ENCODE assay signal across 10 mouse cellular contexts in the genomic region with DNA sequence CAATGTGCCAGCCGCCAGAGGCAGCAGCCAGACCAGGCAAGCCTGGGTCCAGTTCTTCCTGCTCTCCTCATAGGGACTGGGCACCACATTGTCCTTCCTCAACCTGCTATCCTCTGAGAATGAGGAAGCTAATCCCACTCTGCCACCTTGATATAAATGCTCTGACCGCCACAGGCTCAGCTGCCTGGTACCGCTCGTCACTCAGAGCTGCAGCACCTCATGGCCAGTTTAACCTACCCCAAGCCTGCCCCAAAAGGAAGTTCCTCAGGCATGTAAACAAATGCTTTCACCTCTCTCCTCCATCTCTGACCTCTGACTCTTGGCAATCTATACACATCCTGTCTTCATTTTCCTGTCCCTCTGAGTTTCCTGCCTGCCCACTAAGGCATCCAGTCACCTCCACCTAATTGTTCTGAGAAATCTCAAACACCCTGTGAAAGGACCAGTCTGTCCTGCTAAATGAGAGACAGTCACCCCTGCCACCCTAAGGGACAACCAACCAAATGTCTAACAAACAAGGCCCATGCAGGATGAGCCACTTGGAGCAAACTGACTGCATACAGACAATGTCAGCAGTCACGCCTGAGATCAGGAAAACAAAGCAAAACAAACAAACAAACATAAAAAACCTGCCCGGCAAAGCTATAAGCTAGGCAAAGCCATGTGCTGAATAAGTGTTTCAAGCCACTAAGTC. TPM values are rescaled to one million over a fixed set of nuclear protein-coding genes. Genes with fewer than 3 reads are reported as not detected.
A peak's percentile ranks its signal among the peaks of the same experiment; 100 is the strongest.
DNase-seq lines count a peak whose midpoint lies in the region; ATAC-seq and TF ChIP-seq lines count a peak whose summit lies in the region.
"Had no signal": no experiment of that assay in that cellular context is flagged by ENCODE, and none has a peak within 500 bp of the region (broad histone marks: within the 10 kb centered on the region; RNA-seq: fewer than 3 reads in every experiment).

No protein-coding gene starts in this region.

- no peak for TF ChIP-seq POLR2A in bone marrow macrophage, adult 2 months (IDR thresholded peaks at IDR 0.05; ENCODE audit: borderline replicate concordance, low read depth, low read length)

- no peak for DNase-seq in hindbrain, embryonic 10.5 days (ENCODE audit: low spot score)
- DNase-seq in ovary, adult 18-20 months (ENCODE audit: low spot score), result no peak
- DNase-seq in ovary, postnatal 36 days (ENCODE audit: low spot score), result no peak
- no peak for DNase-seq in urinary bladder, postnatal 36 days (ENCODE audit: low spot score in 2 of 2)

- no peaks in the 10 kb centered on the region; the same call in 1 of the 2 replicates for H3K36me3 ChIP-seq in hindbrain, embryonic 10.5 days
- H3K36me3 ChIP-seq in hindbrain, embryonic 16.5 days (ENCODE audit: control insufficient read depth, insufficient read depth, low read length), result peaks cover 4% of the 10 kb centered on the region; the same call in 1 of the 2 replicates
- H3K36me3 ChIP-seq in liver, embryonic 15.5 days (replicated peaks), result 0 out of 2 replicates have a peak, but pooled peaks cover 24% of the 10 kb centered on the region
- H3K36me3 ChIP-seq: stomach, embryonic 15.5 days had no signal

- peaks cover 61% of the 10 kb centered on the region for H3K4me1 ChIP-seq in hindbrain, embryonic 10.5 days (replicated peaks)
- peaks cover 7% of the 10 kb centered on the region for H3K4me1 ChIP-seq in hindbrain, embryonic 16.5 days (ENCODE audit: control insufficient read depth, insufficient read depth, low read depth, low read length)
- H3K4me1 ChIP-seq in bone marrow macrophage, adult 2 months (ENCODE audit: control insufficient read depth, insufficient read depth, low read length), result peaks cover 74% of the 10 kb centered on the region
- peaks cover 85% of the 10 kb centered on the region for H3K4me1 ChIP-seq in liver, embryonic 15.5 days (replicated peaks)

- no peak overlapping the region for H3K4me3 ChIP-seq in hindbrain, embryonic 10.5 days
- H3K4me3 ChIP-seq in hindbrain, embryonic 16.5 days (ENCODE audit: low read length), result no peak overlapping the region
- H3K4me3 ChIP-seq in bone marrow macrophage, adult 2 months (ENCODE audit: insufficient read depth, low read length), result no peak overlapping the region
- H3K4me3 ChIP-seq in liver, embryonic 15.5 days (replicated peaks), result no peak overlapping the region
- H3K4me3 ChIP-seq: embryonic facial prominence, embryonic 12.5 days; stomach, embryonic 15.5 days had no signal

- H3K4me2 ChIP-seq in hindbrain, embryonic 16.5 days (ENCODE audit: low read length), result no peak overlapping the region
- H3K4me2 ChIP-seq in liver, embryonic 15.5 days, result peak overlapping the region; percentile 11
- H3K4me2 ChIP-seq: embryonic facial prominence, embryonic 12.5 days; stomach, embryonic 15.5 days had no signal

- ATAC-seq in hindbrain, embryonic 16.5 days, result no peak
- peak; percentile 42 to 58; a peak in 3 of 4 replicates for ATAC-seq in hematopoietic stem cell, adult 5-6 weeks (replicated peaks in 1 of 2; ENCODE audit: insufficient read depth in 1 of 2, low FRiP score in 2 of 2, low TSS enrichment in 1 of 2, low read depth in 1 of 2, poor library complexity in 2 of 2, severe bottlenecking in 2 of 2)
- ATAC-seq in liver, embryonic 15.5 days (ENCODE audit: insufficient read depth), result no peak

- TF ChIP-seq CTCF in bone marrow macrophage, adult 2 months (IDR thresholded peaks at IDR 0.05; ENCODE audit: low read depth, low read length), result no peak

- H3K9ac ChIP-seq in hindbrain, embryonic 16.5 days (ENCODE audit: low read depth, low read length), result no peak overlapping the region
- H3K9ac ChIP-seq in liver, embryonic 15.5 days, result peak overlapping the region; percentile 12; the same call in 1 of the 2 replicates
- H3K9ac ChIP-seq: embryonic facial prominence, embryonic 12.5 days; stomach, embryonic 15.5 days had no signal

- 0 out of 2 replicates have a peak overlapping the region, but pooled peaks have one; percentile 23 for H3K27ac ChIP-seq in hindbrain, embryonic 10.5 days
- no peak overlapping the region for H3K27ac ChIP-seq in hindbrain, embryonic 16.5 days (ENCODE audit: low read depth, low read length)
- H3K27ac ChIP-seq in bone marrow macrophage, adult 2 months (ENCODE audit: insufficient read depth, low read depth, low read length), result peak overlapping the region; percentile 21
- peak overlapping the region; percentile 65 for H3K27ac ChIP-seq in liver, embryonic 15.5 days (replicated peaks)
- H3K27ac ChIP-seq: embryonic facial prominence, embryonic 12.5 days; stomach, embryonic 15.5 days had no signal

- no peaks in the 10 kb centered on the region for H3K9me3 ChIP-seq in hindbrain, embryonic 10.5 days
- no peaks in the 10 kb centered on the region for H3K9me3 ChIP-seq in hindbrain, embryonic 16.5 days (ENCODE audit: control insufficient read depth, low read length)
- H3K9me3 ChIP-seq in liver, embryonic 15.5 days (replicated peaks), result no peaks in the 10 kb centered on the region
- H3K9me3 ChIP-seq: embryonic facial prominence, embryonic 12.5 days; stomach, embryonic 15.5 days had no signal

- 63% methylated on average over 6 of the region's 6 CpGs for WGBS in hindbrain, embryonic 10.5 days
- 85% methylated on average over 6 of the region's 6 CpGs for WGBS in hindbrain, embryonic 16.5 days
- 58% methylated on average over 6 of the region's 6 CpGs for WGBS in liver, embryonic 15.5 days (ENCODE audit: insufficient replicate concordance)

- no peaks in the 10 kb centered on the region for H3K27me3 ChIP-seq in hindbrain, embryonic 10.5 days (ENCODE audit: insufficient read depth, poor library complexity, severe bottlenecking)
- H3K27me3 ChIP-seq in hindbrain, embryonic 16.5 days (replicated peaks; ENCODE audit: control insufficient read depth, insufficient read depth, low read length), result no peaks in the 10 kb centered on the region
- H3K27me3 ChIP-seq in liver, embryonic 15.5 days, result no peaks in the 10 kb centered on the region
- H3K27me3 ChIP-seq: embryonic facial prominence, embryonic 12.5 days; stomach, embryonic 15.5 days had no signal

RNA-seq across cellular contexts. Expression of a gene that starts 27.8 kb away (rescaled TPM):
- polyA plus RNA-seq in hindbrain, embryonic 10.5 days (2016; fragmentation: Nextera tagmentation; extraction: Ambion mirVana), result 19.3 and 23.7 TPM in 2 replicates
- polyA plus RNA-seq in hindbrain, embryonic 16.5 days (2015; fragmentation: Nextera tagmentation; extraction: Ambion mirVana), result 152 and 155 TPM in 2 replicates
- 93.0 and 99.5 TPM in 2 replicates for polyA plus RNA-seq in bone marrow macrophage, adult 2 months (2012; ENCODE audit: insufficient read depth, insufficient read length, missing spikeins)
- total RNA-seq in hematopoietic stem cell, adult 5-6 weeks (2017), result 14.3 and 15.9 TPM in 2 replicates
- polyA plus RNA-seq in liver, embryonic 15.5 days (2015; fragmentation: Nextera tagmentation; extraction: Ambion mirVana), result 16.9 and 21.5 TPM in 2 replicates

Comparison
In these comparisons a context has a peak if more than half of its experiments do, and no peak if none do; other contexts are left out.
1. ATAC-seq: peak in hematopoietic stem cell, adult 5-6 weeks (2 of 2); none in hindbrain, embryonic 16.5 days (single experiment) and liver, embryonic 15.5 days (single experiment).